Mouse (Mus musculus) testis, adult 2 months (tissue): Measurements from ENCODE around the gene Ttll13. TPM values are rescaled to one million over a fixed set of nuclear protein-coding genes. Genes with fewer than 3 reads are reported as not detected.

Source experiments
- H3K27ac ChIP-seq: fragments of 200-500 bp; 2 replicates; pipeline ENCODE4 v1.5.1; 2012; ENCODE audit warnings: low read depth, low read length; ENCODE audit not compliant: control insufficient read depth, insufficient read depth
- H3K27me3 ChIP-seq: fragments of 200-500 bp; 2 replicates; pipeline ENCODE4 v1.6.1; 2012; ENCODE audit warnings: mild to moderate bottlenecking, low read length, moderate library complexity; ENCODE audit not compliant: control insufficient read depth, insufficient read depth
- H3K36me3 ChIP-seq: fragments of 200-500 bp; 2 replicates; pipeline ENCODE4 v1.6.1; 2012; ENCODE audit warnings: mild to moderate bottlenecking, low read length; ENCODE audit not compliant: control insufficient read depth, insufficient read depth
- H3K4me1 ChIP-seq: fragments of 200-500 bp; 2 replicates; pipeline ENCODE4 v1.6.1; 2012; ENCODE audit warnings: low read length; ENCODE audit not compliant: control insufficient read depth, insufficient read depth
- H3K4me3 ChIP-seq: fragments of 200-500 bp; 2 replicates; pipeline ENCODE4 v1.5.1; 2012; ENCODE audit warnings: low read depth, mild to moderate bottlenecking, low read length, moderate library complexity, mixed read lengths; ENCODE audit not compliant: control insufficient read depth
- CTCF ChIP-seq: fragments of 200-500 bp; IDR thresholded peaks from 2 replicates; pipeline ENCODE4 v1.5.1; 2012; ENCODE audit warnings: low read depth, mild to moderate bottlenecking, inconsistent platforms, low read length, moderate library complexity; ENCODE audit not compliant: control insufficient read depth, insufficient read depth, insufficient replicate concordance
- POLR2A ChIP-seq: fragments of 200-500 bp; IDR thresholded peaks from 2 replicates; pipeline ENCODE4 v1.6.1; 2012; ENCODE audit warnings: low read depth, mild to moderate bottlenecking, inconsistent platforms, low read length, moderate library complexity; ENCODE audit not compliant: control insufficient read depth
- polyA plus RNA-seq: library from polyadenylated mRNA; depleted of rRNA; stranded (reverse); fragments of >200 nt; gene quantifications from 2 replicates; pipeline ENCODE4 v1.2.3, GENCODE M21; 2012

Ttll13 gene
- polyA plus RNA-seq, 1 experiment = 361 TPM

- Histone ChIP-seq H3K27me3 (no peaks in the 10 kb centered on the region), H3K4me3 (peak within 1 kb of the TSS; percentile 97), H3K27ac (peak within 1 kb of the TSS; percentile 89), H3K4me1 (peaks cover 8% of the 10 kb centered on the region), H3K36me3 (no peaks in the 10 kb centered on the region; the same call in 1 of the 2 replicates)
- TF ChIP-seq CTCF (no peak), POLR2A (no peak; the same call in 1 of the 2 replicates)
These were observed 13.6 kb upstream of the Ttll13 start, which contains the start of the genes Cib1 and Gdpgp1 for GRCm38 (mm10) chr7:80232489-80233029. Cib1 (minus strand) TSS chr7:80232813. Gdpgp1 (plus strand) TSS chr7:80232865.

- H3K36me3 ChIP-seq = no peaks in the 10 kb centered on the region; the same call in 1 of the 2 replicates
- no peaks in the 10 kb centered on the region for H3K27me3 ChIP-seq
- no peak for TF ChIP-seq CTCF
- no peak for TF ChIP-seq POLR2A
- no peak overlapping the region for H3K27ac ChIP-seq
- no peak overlapping the region for H3K4me3 ChIP-seq
- H3K4me1 ChIP-seq = peaks cover 8% of the 10 kb centered on the region
These were observed 12.4 kb upstream of the Ttll13 start for GRCm38 (mm10) chr7:80233799-80234198.

- TF ChIP-seq POLR2A (no peak), CTCF (no peak)
- no peaks in the 10 kb centered on the region; the same call in 1 of the 2 replicates for H3K36me3 ChIP-seq
- no peak overlapping the region for H3K4me3 ChIP-seq
- H3K4me1 ChIP-seq = peaks cover 4% of the 10 kb centered on the region
- no peaks in the 10 kb centered on the region for H3K27me3 ChIP-seq
- no peak overlapping the region for H3K27ac ChIP-seq
These were observed 7.6 kb upstream of the Ttll13 start for GRCm38 (mm10) chr7:80238542-80238941.

GRCm38 (mm10) chr7:80241661-80242060 lies 4.5 kb upstream of the Ttll13 start:
- Histone ChIP-seq H3K4me3 (no peak overlapping the region), H3K4me1 (no peaks in the 10 kb centered on the region; the same call in 1 of the 2 replicates), H3K27me3 (no peaks in the 10 kb centered on the region), H3K36me3 (no peaks in the 10 kb centered on the region), H3K27ac (no peak overlapping the region)
- TF ChIP-seq POLR2A = no peak
- TF ChIP-seq CTCF = no peak

- Histone ChIP-seq H3K27ac (no peak overlapping the region), H3K27me3 (no peaks in the 10 kb centered on the region)
These were observed 1.3 kb upstream of the Ttll13 start for GRCm38 (mm10) chr7:80244851-80245250.

GRCm38 (mm10) chr7:80246859-80247258 lies 683 bp downstream of the Ttll13 start:
- H3K4me3 ChIP-seq = peak overlapping the region; percentile 93
- H3K27ac ChIP-seq = no peak overlapping the region
- no peaks in the 10 kb centered on the region for H3K27me3 ChIP-seq
- H3K36me3 ChIP-seq = no peaks in the 10 kb centered on the region; the same call in 1 of the 2 replicates
- H3K4me1 ChIP-seq = no peaks in the 10 kb centered on the region; the same call in 1 of the 2 replicates
- TF ChIP-seq CTCF (no peak), POLR2A (no peak)

More at GRCm38 (mm10) chr7:80244851-80245250, 1.3 kb upstream of the Ttll13 start:
- H3K4me1 ChIP-seq = no peaks in the 10 kb centered on the region; the same call in 1 of the 2 replicates
- H3K36me3 ChIP-seq = no peaks in the 10 kb centered on the region; the same call in 1 of the 2 replicates
- no peak for TF ChIP-seq CTCF
- no peak for TF ChIP-seq POLR2A
- peak overlapping the region; percentile 23; the same call in 1 of the 2 replicates for H3K4me3 ChIP-seq

- TF ChIP-seq POLR2A = no peak
- TF ChIP-seq CTCF = no peak
- no peaks in the 10 kb centered on the region for H3K4me1 ChIP-seq
- no peaks in the 10 kb centered on the region for H3K27me3 ChIP-seq
- no peaks in the 10 kb centered on the region; the same call in 1 of the 2 replicates for H3K36me3 ChIP-seq
- H3K27ac ChIP-seq = no peak overlapping the region
- H3K4me3 ChIP-seq = no peak overlapping the region
These were observed 6.3 kb downstream of the Ttll13 start for GRCm38 (mm10) chr7:80252437-80252836.
